Mouse (Mus musculus): Measurements from ENCODE around the gene Kif26b. TPM values are rescaled to one million over a fixed set of nuclear protein-coding genes. Genes with fewer than 3 reads are reported as not detected.

Kif26b gene
- polyA plus RNA-seq, 1 experiment = not detected

DNA sequence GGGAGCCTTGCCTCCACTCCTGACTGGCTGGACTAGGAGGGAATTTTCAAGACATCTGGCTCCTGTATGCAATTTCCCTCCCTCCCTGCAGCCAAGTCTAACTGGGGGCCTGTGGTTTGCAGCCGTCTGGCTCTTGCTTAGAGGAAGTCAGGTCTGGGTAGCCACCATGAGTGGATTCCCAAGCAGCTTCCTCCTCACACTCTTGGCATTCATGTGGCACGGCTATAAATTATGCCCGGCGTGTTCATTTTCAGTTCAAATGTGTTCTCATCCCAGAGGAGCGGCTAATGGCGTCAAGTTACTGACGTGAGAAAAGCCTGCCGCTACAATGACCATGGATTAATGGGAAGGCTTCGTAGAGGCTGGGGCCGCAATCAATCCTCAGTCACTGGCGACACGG, 424.0 kb downstream of the Kif26b start:
- Histone ChIP-seq H3K27ac (ENCODE audit: insufficient read depth, low read depth, low read length) (no peak overlapping the region), H3K4me3 (ENCODE audit: insufficient read depth, low read depth, low read length) (no peak overlapping the region), H3K4me1 (ENCODE audit: control insufficient read depth, insufficient read depth, low read length) (no peaks in the 10 kb centered on the region)
- 92% methylated on average over 12 of the region's 12 CpGs for WGBS
- no peak for TF ChIP-seq POLR2A (IDR thresholded peaks at IDR 0.05; ENCODE audit: insufficient read depth, low read depth, low read length)
- no peak for TF ChIP-seq CTCF (IDR thresholded peaks at IDR 0.05; ENCODE audit: insufficient read depth, low read depth, low read length)

DNA sequence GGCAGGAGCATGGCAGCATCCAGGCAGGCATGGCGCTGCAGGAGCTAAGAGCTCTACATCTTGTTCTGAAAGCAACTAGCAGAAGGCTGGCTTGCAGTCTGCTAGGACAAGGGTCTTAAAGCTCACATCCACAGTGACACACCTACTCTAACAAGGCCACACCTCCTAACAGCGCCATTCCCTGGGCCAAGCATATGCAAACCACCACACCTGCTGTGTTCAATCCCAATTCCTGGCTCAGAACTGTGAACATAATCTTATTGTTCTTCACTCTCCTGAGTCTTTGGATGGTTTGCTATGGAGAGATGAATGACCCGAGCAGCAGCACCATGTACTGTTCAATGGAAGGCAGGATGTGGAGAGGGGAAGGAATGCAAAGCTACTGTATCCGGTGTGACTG, 429.7 kb downstream of the Kif26b start:
- no peak overlapping the region for H3K27ac ChIP-seq (ENCODE audit: insufficient read depth, low read depth, low read length)
- H3K4me1 ChIP-seq (ENCODE audit: control insufficient read depth, insufficient read depth, low read length) = no peaks in the 10 kb centered on the region
- 97% methylated on average over 4 of the region's 4 CpGs for WGBS
- H3K4me3 ChIP-seq (ENCODE audit: insufficient read depth, low read depth, low read length) = no peak overlapping the region
- no peak for TF ChIP-seq POLR2A (IDR thresholded peaks at IDR 0.05; ENCODE audit: insufficient read depth, low read depth, low read length)
- no peak for TF ChIP-seq CTCF (IDR thresholded peaks at IDR 0.05; ENCODE audit: insufficient read depth, low read depth, low read length)

DNA sequence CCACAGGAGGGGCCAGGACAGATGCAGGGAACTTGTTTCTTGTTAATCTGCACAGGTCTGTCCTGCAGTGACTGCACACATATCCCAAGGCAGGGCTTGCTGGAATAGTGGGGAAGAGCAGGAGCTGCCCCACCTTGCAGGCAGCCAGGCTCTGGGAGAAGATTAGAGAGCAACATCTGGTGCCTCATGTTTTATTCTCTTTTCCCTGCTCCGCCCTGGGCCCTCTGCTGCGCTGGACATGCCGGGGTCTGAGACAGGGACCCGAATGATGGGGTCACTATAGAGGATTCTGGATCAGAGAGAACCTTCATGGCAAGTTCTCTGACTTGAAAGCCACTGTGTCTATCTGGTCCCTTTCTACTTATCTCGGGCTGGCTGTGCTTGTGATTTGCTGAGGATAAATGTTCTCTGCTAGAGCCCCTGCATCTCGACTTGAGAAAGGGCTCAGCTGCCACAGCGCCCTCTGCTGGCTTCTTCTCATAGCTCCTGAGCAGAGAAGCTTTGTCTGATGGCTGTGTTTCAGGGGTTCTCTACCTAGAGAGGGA, 431.2 kb downstream of the Kif26b start:
- H3K27ac ChIP-seq (ENCODE audit: insufficient read depth, low read depth, low read length) = no peak overlapping the region
- WGBS = 49% methylated on average over 7 of the region's 7 CpGs

DNA sequence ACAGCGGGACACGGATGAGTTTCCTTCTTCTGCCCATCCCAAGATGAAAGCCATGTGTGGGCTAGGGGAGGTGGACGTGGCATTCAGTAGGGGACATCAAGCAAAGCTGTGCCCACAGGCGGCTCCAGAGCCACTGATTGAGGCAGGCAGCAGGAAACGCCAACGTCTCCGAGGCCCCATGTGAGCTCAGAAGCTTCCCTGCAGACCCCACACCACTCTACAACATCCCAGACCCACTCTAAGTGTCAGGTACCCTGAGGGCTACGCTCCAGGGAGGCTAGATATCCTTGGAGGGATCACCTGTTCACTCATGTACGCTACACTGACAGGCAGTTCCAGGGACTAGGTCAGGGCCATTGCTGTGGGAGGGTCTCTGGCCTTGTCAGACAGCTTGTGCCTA, 432.7 kb downstream of the Kif26b start:
- no peak for TF ChIP-seq CTCF (IDR thresholded peaks at IDR 0.05; ENCODE audit: insufficient read depth, low read depth, low read length)
- no peak for TF ChIP-seq POLR2A (IDR thresholded peaks at IDR 0.05; ENCODE audit: insufficient read depth, low read depth, low read length)
- no peaks in the 10 kb centered on the region for H3K4me1 ChIP-seq (ENCODE audit: control insufficient read depth, insufficient read depth, low read length)
- no peak overlapping the region for H3K27ac ChIP-seq (ENCODE audit: insufficient read depth, low read depth, low read length)
- 94% methylated on average over 9 of the region's 9 CpGs for WGBS
- H3K4me3 ChIP-seq (ENCODE audit: insufficient read depth, low read depth, low read length) = no peak overlapping the region

More for the DNA sequence above, 431.2 kb downstream of the Kif26b start:
- H3K4me3 ChIP-seq (ENCODE audit: insufficient read depth, low read depth, low read length) = no peak overlapping the region
- peak; percentile 59; the same call in 1 of the 2 replicates for TF ChIP-seq CTCF (IDR thresholded peaks at IDR 0.05; ENCODE audit: insufficient read depth, low read depth, low read length)
- TF ChIP-seq POLR2A (IDR thresholded peaks at IDR 0.05; ENCODE audit: insufficient read depth, low read depth, low read length) = no peak
- H3K4me1 ChIP-seq (ENCODE audit: control insufficient read depth, insufficient read depth, low read length) = no peaks in the 10 kb centered on the region

DNA sequence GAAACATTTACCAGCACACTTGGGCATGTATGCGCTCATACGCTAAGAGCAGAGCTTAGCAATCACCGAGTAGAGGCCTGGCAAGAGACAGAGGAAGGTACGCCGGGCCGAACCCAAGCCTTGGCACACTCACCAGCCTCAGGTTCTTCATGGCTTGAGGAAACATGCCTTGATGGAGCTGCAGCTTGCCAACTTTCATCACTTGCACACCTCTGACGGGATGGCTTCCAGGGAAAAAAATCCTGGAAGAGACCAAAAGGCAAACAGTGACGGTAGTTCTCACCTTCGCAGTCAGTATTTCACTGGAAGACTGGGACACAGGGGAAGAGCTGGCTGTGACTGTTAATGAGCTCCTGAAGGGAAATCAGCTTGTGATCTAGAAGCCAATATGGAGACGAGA, 443.1 kb downstream of the Kif26b start:
- no peaks in the 10 kb centered on the region for H3K4me1 ChIP-seq (ENCODE audit: control insufficient read depth, insufficient read depth, low read length)
- TF ChIP-seq POLR2A (IDR thresholded peaks at IDR 0.05; ENCODE audit: insufficient read depth, low read depth, low read length) = no peak
- no peak for TF ChIP-seq CTCF (IDR thresholded peaks at IDR 0.05; ENCODE audit: insufficient read depth, low read depth, low read length)
- 98% methylated on average over 10 of the region's 10 CpGs for WGBS
- H3K4me3 ChIP-seq (ENCODE audit: insufficient read depth, low read depth, low read length) = no peak overlapping the region
- H3K27ac ChIP-seq (ENCODE audit: insufficient read depth, low read depth, low read length) = no peak overlapping the region

DNA sequence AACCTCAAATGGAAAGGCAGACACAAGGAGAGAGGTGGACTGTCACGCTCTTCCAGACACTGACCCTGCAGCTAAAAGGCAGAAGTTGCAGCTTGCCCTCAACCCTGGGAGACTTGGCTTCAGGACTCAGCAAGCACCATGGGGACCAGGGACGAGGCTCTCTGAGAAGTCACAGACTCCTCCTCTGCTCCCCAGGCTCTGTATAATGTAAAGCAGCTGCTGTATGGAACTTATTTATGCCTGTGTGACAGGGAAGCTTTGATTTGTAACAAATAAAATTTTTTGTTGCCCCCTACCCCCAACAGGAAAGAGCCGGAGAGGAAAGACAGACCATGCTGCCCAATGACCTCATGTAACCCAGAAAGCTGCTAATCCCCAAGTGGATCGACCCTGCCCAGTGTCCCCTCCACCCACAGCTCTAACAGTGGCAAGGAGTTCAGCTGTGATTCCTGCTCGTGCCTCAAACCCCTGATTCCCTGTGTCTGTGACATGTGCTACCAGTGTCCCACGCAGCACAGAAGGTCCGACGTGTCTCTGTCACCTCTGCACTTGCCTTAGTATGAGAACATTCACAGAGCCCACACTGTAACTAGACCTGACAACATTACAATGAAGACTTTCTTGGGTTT, 449.8 kb downstream of the Kif26b start:
- 81% methylated on average over 8 of the region's 8 CpGs for WGBS
- H3K4me1 ChIP-seq (ENCODE audit: control insufficient read depth, insufficient read depth, low read length) = no peaks in the 10 kb centered on the region
- H3K4me3 ChIP-seq (ENCODE audit: insufficient read depth, low read depth, low read length) = no peak overlapping the region
- H3K27ac ChIP-seq (ENCODE audit: insufficient read depth, low read depth, low read length) = no peak overlapping the region
- TF ChIP-seq CTCF (IDR thresholded peaks at IDR 0.05; ENCODE audit: insufficient read depth, low read depth, low read length) (no peak), POLR2A (IDR thresholded peaks at IDR 0.05; ENCODE audit: insufficient read depth, low read depth, low read length) (no peak)

DNA sequence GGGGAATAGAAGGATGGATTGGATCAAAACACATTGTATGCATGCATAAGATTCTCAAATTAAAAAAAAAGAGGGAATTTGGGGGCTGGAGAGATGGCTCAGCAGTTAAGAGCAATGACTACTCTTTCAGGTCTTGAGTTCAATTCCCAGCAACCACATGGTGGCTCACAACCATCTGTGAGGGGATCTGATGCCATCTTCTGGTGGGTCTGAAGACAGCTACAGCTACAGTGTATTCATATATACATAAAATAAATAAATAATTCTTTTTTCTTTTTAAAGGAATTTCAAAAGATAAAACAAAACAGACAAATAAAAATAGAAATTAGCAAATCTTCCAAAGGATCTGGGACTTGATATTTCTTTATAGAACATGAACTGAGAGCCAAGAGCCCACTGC, 451.3 kb downstream of the Kif26b start:
- no peaks in the 10 kb centered on the region for H3K4me1 ChIP-seq (ENCODE audit: control insufficient read depth, insufficient read depth, low read length)
- H3K27ac ChIP-seq (ENCODE audit: insufficient read depth, low read depth, low read length) = no peak overlapping the region
- no peak overlapping the region for H3K4me3 ChIP-seq (ENCODE audit: insufficient read depth, low read depth, low read length)
- no peak for TF ChIP-seq CTCF (IDR thresholded peaks at IDR 0.05; ENCODE audit: insufficient read depth, low read depth, low read length)
- TF ChIP-seq POLR2A (IDR thresholded peaks at IDR 0.05; ENCODE audit: insufficient read depth, low read depth, low read length) = no peak

DNA sequence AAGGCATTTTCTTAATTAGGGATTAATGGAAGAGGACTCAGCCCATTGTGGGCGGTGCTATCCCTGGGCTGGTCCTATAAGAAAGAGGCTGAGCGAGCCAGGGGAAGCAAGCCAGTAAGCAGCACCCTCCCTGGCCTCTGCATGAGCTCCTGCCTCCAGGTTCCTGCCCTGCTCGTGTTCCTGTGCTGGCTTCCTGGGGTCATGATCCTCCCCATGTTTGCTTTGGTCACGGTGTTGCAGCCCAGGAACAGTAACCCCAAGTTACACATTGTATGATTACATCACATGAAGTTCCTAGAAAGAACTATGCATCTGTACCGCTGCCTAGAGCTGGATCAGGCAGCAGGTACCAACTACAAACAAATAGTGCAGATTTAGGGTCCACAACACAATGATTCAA, 452.7 kb downstream of the Kif26b start:
- 83% methylated on average over 5 of the region's 5 CpGs for WGBS
- H3K4me3 ChIP-seq (ENCODE audit: insufficient read depth, low read depth, low read length) = no peak overlapping the region
- TF ChIP-seq CTCF (IDR thresholded peaks at IDR 0.05; ENCODE audit: insufficient read depth, low read depth, low read length) (no peak), POLR2A (IDR thresholded peaks at IDR 0.05; ENCODE audit: insufficient read depth, low read depth, low read length) (no peak)

DNA sequence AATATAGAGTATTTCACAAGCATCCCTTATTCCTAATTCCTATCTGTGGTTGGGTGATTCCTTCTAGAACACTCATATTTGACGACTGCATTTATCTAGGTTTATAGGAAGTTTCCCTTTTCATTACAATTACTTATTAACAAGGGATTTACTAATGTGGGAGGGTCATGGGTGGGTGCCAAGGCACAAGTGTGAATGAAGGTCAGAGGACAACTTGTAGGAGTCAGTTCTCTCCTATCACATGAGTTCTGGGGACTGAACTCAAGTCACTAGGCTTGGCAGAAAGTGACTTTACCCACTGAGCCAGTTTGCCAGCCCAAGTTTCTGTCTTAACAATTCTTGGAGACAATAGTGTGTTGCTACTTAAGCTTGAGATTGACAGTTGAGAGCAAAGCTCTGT, 459.3 kb downstream of the Kif26b start:
- TF ChIP-seq POLR2A (IDR thresholded peaks at IDR 0.05; ENCODE audit: insufficient read depth, low read depth, low read length) = no peak
- TF ChIP-seq CTCF (IDR thresholded peaks at IDR 0.05; ENCODE audit: insufficient read depth, low read depth, low read length) = no peak
- no peak overlapping the region for H3K27ac ChIP-seq (ENCODE audit: insufficient read depth, low read depth, low read length)
- no peaks in the 10 kb centered on the region for H3K4me1 ChIP-seq (ENCODE audit: control insufficient read depth, insufficient read depth, low read length)
- 89% methylated on average over 1 of the region's 1 CpGs for WGBS
- H3K4me3 ChIP-seq (ENCODE audit: insufficient read depth, low read depth, low read length) = no peak overlapping the region

More for the DNA sequence above, 452.7 kb downstream of the Kif26b start:
- Histone ChIP-seq H3K4me1 (ENCODE audit: control insufficient read depth, insufficient read depth, low read length) (no peaks in the 10 kb centered on the region), H3K27ac (ENCODE audit: insufficient read depth, low read depth, low read length) (no peak overlapping the region)

Other genes with a start within 250 kb of the Kif26b start
- gene Cox20, start 210.0 kb upstream of the Kif26b start, polyA plus RNA-seq (2012; ENCODE audit: insufficient read depth, insufficient read length, low replicate concordance, missing spikeins) = not detected in 2 replicates
- 351 and 2,130 TPM in 2 replicates for gene Hnrnpu, start 191.3 kb upstream of the Kif26b start, polyA plus RNA-seq (2012; ENCODE audit: insufficient read depth, insufficient read length, low replicate concordance, missing spikeins)
- gene Efcab2, start 123.0 kb upstream of the Kif26b start, polyA plus RNA-seq (2012; ENCODE audit: insufficient read depth, insufficient read length, low replicate concordance, missing spikeins) = not detected in 2 replicates